Mouse (Mus musculus): ENCODE data around the gene Tppp3.

Gene Tppp3

GRCm38 (mm10) chr8:105471314-105472015 lies at the start of gene Tppp3:
Tppp3 (minus strand) TSS chr8:105471526.
- DNase-seq: peak; percentile 95

DNA sequence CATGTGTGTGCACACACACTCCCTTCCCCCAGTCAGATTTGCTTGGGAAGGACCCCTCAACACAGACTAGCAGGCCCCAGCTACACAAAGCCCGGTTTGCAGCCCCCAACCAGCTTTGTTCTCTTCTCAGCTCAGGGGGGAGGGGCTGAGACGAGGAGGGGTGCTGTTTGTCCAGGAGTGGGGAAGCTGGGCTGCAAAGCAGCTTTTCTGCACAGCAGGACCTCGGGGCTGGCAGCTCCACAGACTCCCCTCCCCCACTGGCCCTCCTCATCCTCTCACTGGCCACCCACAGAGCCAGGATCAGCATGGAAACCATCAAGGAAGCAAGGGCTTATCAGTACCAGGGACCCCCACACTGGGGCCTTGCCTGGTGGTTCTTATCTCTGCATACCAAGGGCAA lies 49.7 kb upstream of the Tppp3 start:
- no peak for DNase-seq

- DNase-seq: no peak
These were observed 49.2 kb upstream of the Tppp3 start for GRCm38 (mm10) chr8:105520521-105520920.

DNA sequence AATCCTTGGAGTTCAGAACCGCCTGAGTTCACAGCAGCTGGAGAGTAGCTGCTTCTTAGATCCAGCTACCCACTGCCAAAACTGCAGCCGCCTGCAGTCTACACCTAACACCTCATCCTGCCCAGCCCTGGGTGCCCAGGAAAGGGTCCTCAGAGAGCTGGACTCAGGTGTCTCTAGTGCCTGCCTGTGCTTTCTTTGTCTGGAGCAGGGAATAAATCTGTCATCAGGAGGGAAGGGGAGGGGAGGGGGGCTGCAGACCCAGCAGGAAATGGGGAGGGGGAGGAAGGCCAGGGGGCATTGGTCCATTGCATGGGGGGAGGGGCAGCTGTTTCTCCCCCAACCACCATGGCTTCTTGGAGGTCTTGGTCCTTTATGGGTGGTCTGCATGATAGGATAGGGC lies 48.3 kb upstream of the Tppp3 start:
- no peak for DNase-seq

DNA sequence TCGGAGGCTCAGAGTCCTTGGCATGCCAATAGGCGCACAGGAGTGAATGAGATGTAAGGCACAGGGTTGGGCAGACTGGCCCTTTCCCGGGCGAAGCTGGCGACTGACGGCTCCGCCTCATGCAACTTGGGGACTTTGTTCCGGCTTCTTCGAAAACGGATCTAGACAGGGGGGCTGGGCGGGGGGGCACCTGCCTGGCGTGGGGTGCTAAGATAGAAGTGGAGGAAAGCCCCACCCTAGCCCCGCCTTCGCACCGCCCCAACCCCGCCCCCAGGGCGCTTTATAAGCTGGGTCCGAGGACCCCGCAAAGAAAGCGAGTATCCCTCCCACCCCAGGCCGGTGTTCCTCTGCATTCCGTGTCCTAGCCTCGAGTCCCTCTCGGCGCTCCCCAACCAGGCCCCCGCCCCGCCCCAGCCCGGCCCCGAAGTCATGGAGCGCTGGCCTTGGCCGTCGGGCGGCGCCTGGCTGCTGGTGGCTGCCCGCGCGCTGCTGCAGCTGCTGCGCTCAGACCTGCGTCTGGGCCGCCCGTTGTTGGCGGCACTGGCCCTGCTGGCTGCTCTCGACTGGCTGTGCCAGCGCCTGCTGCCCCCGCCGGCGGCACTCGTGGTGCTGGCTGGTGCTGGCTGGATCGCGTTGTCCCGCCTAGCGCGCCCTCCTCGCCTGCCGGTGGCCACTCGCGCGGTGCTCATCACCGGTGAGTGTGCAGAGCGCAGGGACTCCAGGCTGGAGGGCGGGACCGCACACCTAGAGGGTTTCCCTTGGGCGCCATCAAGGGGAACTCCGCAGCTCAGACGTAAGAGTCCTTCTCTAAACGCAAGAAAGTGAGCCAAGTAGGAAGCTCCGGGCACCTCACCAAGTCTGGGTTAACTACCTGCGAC lies 47.3 kb upstream of the Tppp3 start, which contains the start of gene Hsd11b2:
Gene Hsd11b2, plus strand, starts transcription at position 320 of the 878 bp plus-strand sequence.
- peak; percentile 36 for DNase-seq

DNA sequence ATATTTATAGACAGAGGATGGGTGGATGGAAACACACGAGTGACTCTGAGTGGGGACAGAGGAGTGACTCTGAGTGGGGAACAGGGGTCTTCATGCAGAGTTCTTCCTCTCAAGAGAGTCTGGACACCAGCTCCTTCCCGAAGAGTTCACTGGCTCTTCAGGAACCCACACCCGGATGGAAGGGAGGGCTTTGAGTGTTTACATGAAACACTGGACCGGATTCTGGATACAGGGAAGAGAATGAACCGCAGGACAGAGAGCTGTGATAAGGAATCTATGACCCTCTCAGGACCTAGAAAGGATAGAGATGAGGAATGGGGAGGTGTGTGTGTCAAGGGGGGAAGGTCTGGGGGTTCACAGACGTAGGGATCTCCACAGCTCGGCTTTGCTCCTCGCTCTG lies 46.0 kb upstream of the Tppp3 start:
- DNase-seq: no peak

GRCm38 (mm10) chr8:105516018-105516645 lies 44.8 kb upstream of the Tppp3 start:
- peak; percentile 74 for DNase-seq

GRCm38 (mm10) chr8:105514656-105515055 lies 43.3 kb upstream of the Tppp3 start:
- no peak for DNase-seq

- DNase-seq: no peak
These were observed 42.9 kb upstream of the Tppp3 start for GRCm38 (mm10) chr8:105514194-105514593.

DNA sequence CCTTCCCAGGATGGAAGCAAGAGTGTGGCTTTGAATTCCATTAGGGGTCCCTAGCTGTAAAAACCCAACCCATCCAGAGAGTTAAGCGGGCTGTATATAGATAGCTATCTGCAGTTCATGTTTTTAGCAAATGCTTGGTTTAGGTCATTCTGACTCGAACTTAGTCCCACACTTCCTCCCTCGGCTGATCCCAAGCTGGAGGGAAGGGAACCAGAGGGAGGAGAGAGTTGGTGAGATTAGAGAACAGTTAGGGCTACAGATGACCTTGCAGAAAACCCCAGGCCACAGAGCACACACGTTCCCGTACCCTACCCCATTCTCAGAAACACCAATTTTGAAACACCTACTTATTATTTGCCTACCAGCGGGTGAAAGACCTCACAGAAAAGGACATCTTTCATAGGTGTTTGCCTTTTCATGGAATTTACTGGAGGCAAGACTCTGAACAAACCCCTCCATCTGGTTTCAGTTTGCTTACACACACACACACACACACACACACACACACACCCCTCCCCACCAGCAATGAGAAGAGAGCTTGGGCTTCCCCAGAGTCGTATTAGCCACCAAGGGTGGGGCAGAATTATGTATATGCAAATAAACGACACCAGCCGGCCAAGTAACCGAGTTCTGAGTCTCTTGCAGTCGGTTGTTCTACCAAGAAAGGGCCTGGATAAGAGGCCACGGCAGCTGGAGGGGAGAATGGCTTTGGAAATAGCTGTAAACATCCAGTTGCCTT lies 38.8 kb upstream of the Tppp3 start:
- DNase-seq: no peak

DNA sequence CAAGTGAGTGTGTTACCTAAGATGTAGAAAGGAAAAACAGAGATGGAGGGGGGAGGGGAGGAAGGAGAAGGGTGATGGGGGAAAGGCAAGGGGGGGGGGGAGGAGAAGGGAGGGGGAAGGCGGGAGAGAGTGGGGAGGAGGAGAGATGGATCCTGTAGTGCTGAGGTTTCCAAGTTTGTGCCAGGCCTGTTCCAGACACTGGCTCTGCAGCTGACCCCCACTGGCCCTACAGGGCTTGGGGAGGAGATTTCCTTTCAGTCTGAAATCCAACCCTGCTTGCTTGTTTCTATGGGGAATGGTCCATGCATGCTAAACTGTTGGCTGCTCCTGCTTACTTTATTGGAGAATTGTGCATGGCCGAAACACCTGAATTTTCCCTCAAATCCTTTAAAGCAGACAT lies 37.4 kb upstream of the Tppp3 start:
- no peak for DNase-seq

DNA sequence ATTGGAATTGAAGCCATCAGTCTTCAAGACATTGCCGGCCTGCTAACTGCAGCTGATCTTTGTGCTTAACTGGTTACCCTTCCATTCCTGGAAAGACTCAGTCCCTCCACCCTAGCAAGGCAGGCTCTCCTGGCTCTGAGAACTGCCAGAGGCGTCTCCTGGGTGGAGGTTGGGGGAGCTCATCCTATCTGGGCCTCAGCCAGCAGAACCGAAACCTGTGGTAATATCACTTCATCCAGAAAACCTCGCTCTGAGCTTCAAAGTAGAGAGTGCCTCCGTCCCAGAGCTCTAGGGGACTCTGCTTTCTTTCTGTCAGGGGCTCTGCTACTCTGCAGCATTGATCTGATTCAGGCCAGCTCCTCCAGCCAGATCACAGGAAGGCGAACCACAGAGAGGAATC lies 35.7 kb upstream of the Tppp3 start:
- DNase-seq: no peak

DNA sequence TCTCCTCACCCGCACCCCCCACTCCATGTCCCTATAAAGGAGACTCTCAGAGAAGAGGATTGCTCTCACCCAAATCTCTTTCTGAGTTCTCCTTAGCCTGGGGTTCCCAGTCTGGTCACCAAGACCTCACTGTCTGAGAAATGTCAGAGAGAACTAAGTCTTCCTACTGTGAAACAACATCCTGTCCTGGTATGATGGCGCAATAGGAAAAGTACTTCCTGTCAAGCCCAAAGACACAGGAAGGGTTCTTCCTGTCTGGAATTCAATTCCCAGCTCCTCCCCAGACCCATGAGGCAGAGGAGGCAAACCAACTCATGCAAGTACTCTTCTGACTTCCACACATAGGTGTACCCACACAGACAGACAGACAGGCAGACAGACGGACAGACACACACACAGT lies 33.3 kb upstream of the Tppp3 start:
- DNase-seq: no peak

DNA sequence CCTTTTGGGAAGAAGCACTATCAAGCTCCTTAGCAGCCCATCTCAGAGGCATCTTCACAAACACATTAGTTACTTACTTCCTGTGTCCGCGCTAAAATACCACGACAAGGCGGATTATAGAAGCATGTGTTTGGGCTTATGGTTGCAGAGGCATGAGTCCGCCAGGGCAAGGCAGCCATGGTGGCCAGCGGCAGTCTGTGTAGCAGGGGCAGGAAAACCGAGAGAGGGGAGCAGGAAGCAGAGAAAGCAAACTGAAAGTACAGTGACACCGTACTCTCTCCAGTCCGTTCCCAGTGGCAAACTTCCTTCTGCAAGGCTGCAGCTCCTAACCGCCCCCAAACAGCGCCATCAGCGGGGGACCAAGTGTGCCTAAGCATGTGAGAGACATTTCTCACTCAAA lies 28.5 kb upstream of the Tppp3 start:
- DNase-seq: no peak

- DNase-seq: peak; percentile 89
These were observed 25.3 kb upstream of the Tppp3 start, which contains the start of gene Zdhhc1 for GRCm38 (mm10) chr8:105496439-105497180. Zdhhc1 (minus strand) TSS chr8:105496902.

- no peak for DNase-seq
These were observed 24.3 kb upstream of the Tppp3 start for GRCm38 (mm10) chr8:105495350-105496302.

DNA sequence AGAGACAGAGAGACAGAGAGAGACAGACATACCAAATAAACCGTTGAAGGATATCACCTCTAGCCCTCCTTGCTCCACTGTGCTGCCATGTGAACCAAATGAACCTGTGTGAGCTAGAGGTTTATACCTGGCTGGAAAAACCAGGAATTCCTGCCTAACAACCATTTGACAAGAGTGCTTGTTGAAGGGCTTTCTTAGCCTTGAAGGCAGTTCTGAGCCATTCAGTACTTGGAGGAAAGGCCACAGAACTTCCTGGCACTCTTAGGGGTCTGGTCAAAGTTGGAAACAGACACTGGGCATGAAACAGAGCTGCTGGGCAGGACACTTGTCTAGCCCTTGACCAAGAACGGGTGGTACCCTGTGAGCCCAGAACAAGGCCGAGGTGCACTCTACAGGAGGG lies 23.2 kb upstream of the Tppp3 start:
- no peak for DNase-seq

DNA sequence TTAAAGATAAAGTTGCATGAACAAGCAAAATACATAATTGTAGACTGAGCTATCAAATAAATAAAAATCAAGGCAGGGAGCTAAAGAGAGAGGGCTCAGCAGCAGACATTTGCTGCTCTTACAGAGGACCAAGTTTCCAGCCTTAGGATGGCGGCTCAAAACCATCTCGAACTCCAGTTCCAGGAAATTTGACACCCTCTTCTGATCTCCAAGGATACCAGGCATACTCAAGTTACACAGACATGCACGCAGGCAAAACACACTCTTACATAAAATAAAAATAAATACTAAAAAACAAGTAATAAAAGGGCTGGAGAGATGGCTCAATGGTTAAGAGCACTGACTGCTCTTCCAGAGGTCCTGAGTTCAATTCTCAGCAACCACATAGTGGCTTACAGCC lies 22.2 kb upstream of the Tppp3 start:
- DNase-seq: no peak

DNA sequence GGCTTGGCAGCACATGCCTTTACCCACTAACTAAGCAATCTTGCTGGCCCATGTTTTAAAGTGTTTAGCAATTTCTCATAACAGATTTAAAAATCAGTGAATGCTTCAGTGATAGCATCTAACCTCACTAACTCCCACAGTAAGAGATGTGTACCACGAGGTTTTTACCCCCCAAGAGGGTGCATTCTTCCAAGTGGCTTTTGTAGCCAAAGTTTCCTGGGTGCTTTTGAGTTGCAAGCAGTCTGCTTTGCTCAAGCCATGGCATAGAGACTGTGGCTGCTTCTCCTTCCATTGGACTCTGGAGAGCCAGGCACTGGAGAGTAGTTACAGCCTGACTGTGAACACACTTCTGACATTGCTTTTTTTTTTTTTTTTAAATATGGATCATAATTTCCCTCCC lies 18.0 kb upstream of the Tppp3 start:
- no peak for DNase-seq

DNA sequence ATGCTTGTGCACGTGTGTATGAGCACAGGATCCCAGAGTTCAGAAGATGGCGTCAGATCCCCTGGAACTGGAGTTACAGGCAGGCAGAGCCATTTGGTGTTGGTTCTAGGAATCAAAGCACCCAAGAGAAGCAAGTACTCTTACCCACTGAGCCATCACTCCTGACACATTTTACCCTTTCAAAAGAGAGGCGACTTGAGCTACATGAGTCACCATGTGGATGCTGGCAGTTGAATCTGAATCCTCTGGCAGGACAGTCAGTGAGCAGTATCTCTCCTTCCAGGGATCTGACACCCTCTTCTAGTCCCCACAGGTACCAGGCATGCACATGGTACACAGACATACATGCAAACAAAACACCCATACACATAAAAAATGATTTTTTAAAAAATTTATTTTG lies 16.8 kb upstream of the Tppp3 start:
- no peak for DNase-seq

DNA sequence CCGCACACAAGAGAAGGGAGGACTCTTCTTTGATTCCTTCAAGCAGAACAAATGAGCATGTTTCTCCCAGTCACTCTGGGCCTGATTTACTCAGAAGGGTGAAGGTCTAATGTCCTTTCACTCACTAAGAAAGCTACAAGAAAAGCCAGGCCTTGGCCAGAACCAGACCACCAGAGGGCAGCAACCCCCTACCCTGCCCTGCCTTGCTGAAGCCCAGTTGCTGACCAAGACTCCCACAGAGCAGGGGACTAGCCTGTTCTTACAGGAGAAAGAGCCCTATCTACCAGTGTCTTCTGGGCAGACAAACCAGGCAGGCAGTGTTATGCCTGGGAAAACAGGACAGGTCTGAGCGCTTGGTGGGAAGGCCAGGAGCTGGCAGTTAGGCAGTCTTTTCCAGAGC lies 13.1 kb upstream of the Tppp3 start:
- DNase-seq: no peak
